Mouse (Mus musculus): ENCODE measurements at regions not wholly inside any gene's neighbourhood (a gene's known extent, or its start where the extent isn't known, plus 50 kb on each side); places are given as distances from the start of the nearest gene placed in this dataset.

DNA sequence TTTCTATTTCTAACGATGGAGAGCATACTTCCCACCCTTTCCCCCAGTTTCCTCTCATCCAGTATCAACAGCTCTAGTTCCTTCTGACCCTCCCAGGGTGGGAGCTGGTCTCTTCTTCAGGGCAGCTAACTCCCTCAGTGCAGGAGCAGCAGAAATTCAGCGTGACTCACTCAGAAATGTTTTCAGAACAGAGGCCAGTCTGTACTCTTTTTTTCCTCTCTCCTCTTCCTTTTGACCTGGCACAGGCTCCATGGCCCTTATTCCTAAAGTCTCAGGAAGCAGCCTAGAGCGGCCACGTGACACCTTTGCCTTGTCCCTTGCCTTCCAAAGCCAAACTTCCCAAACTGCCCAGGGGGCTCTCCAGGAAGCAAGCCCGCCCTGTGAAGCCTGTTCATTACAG is 55.4 kb downstream of the Pja1 start:
- H3K27ac ChIP-seq: no peak overlapping the region
- ATAC-seq (ENCODE audit: low FRiP score): no peak
- no peaks in the 10 kb centered on the region for H3K4me1 ChIP-seq (replicated peaks)
- no peaks in the 10 kb centered on the region for H3K9me3 ChIP-seq
- no peak overlapping the region for H3K9ac ChIP-seq
- peaks cover 74% of the 10 kb centered on the region for H3K27me3 ChIP-seq
- H3K4me2 ChIP-seq: no peak overlapping the region
- H3K4me3 ChIP-seq: no peak overlapping the region
- no peaks in the 10 kb centered on the region for H3K36me3 ChIP-seq
- 55% methylated on average over 5 of the region's 5 CpGs for WGBS

DNA sequence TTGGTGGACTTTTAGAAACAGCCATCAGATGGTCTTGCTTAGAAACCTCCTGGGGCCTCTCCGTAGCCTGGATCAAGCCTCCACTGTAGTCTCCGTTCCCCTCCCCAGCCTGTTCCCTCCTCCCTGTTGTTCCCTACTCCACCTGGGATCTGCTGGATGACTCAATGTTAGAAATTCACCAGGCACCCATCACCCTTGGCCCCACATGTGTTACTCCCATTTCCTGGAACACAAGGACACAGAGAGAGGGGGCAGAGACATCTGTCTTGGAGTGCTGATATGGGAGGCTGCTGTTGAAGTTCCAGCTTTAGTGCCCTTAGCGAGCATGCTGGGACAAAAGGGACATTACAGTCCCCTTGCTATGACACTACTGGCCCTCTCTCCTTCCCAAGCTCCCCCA is 60.1 kb downstream of the Pja1 start:
- ATAC-seq (ENCODE audit: low FRiP score): no peak
- H3K27me3 ChIP-seq: peaks cover 68% of the 10 kb centered on the region
- H3K4me1 ChIP-seq (replicated peaks): no peaks in the 10 kb centered on the region
- WGBS: 89% methylated on average over 3 of the region's 3 CpGs
- no peak overlapping the region for H3K27ac ChIP-seq
- H3K9ac ChIP-seq: no peak overlapping the region
- no peak overlapping the region for H3K4me2 ChIP-seq
- H3K36me3 ChIP-seq: no peaks in the 10 kb centered on the region
- H3K4me3 ChIP-seq: no peak overlapping the region
- no peaks in the 10 kb centered on the region for H3K9me3 ChIP-seq

DNA sequence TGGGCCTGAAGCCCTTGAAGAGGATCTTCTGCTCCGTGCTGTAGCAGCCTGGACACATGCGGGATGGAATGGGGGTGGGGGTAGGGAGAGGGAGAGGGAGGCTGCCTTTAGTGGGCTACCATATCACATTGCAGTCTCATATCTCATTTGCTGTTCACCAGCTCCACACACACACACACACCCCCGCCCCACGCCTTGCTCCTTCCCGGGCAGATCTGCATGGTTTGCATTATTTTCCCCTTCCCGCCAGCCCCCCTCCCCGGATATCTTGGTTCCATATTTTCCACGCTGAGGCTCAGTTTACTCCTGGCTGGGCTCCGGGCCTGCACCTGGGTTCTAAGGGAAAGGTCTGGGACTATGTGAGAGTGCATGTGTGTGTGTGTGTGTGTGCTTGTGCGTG is 61.2 kb downstream of the Pja1 start:
- Histone ChIP-seq H3K9me3 (no peaks in the 10 kb centered on the region), H3K4me3 (no peak overlapping the region), H3K9ac (no peak overlapping the region), H3K36me3 (no peaks in the 10 kb centered on the region), H3K4me2 (no peak overlapping the region), H3K4me1 (replicated peaks) (no peaks in the 10 kb centered on the region), H3K27ac (no peak overlapping the region), H3K27me3 (peaks cover 62% of the 10 kb centered on the region)
- WGBS: 81% methylated on average over 9 of the region's 10 CpGs
- no peak; the same call in 1 of the 2 replicates for ATAC-seq (ENCODE audit: low FRiP score)

DNA sequence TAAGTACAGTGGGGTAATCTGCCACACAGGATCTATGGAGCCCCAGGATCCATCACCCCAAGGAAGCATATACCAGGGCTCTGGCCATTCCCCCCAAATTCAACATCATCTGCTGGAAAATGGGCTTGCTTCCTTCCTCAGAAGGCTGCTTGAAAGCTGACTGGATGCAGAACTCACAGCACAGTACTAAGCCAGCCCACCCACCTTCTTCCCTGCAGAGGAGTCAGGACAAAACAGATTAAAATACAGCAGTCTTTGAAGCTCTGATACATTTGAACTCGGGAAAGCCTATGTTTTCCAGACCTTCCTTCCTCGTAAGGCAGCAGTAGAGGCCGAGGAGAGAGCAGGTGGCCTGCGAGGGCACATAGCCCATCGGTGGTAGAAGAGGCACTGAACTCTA is 61.7 kb downstream of the Pja1 start:
- no peak for ATAC-seq (ENCODE audit: low FRiP score)
- Histone ChIP-seq H3K9me3 (no peaks in the 10 kb centered on the region), H3K27ac (no peak overlapping the region), H3K4me1 (replicated peaks) (no peaks in the 10 kb centered on the region), H3K36me3 (no peaks in the 10 kb centered on the region), H3K9ac (no peak overlapping the region), H3K27me3 (peaks cover 62% of the 10 kb centered on the region), H3K4me2 (no peak overlapping the region), H3K4me3 (no peak overlapping the region)
- 80% methylated on average over 5 of the region's 5 CpGs for WGBS

DNA sequence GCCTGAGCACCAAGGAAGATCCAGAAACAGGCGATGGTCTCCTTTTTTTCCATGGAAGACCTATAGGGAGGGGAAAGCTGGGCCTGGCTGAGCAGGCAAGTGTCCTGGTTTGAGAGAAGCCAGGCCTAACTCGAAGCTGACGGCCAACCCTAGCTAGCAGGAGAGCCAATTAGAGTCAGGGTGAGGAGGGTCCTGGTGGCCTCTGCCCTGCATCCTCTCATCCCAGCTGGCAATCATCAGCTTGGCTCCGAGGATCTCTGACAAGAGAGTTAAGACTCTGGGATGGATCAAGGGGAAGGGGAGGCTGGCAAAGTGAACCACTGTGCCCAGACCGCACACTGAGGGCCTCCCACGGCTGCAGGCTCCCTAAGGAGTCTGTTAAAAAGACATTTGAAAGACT is 62.3 kb downstream of the Pja1 start:
- Histone ChIP-seq H3K9me3 (no peaks in the 10 kb centered on the region), H3K4me2 (no peak overlapping the region), H3K27me3 (peaks cover 60% of the 10 kb centered on the region), H3K4me3 (no peak overlapping the region), H3K36me3 (no peaks in the 10 kb centered on the region), H3K27ac (no peak overlapping the region), H3K9ac (no peak overlapping the region), H3K4me1 (replicated peaks) (0 out of 2 replicates have a peak, but pooled peaks cover under 1% of the 10 kb centered on the region)
- 58% methylated on average over 6 of the region's 6 CpGs for WGBS
- ATAC-seq (ENCODE audit: low FRiP score): no peak

DNA sequence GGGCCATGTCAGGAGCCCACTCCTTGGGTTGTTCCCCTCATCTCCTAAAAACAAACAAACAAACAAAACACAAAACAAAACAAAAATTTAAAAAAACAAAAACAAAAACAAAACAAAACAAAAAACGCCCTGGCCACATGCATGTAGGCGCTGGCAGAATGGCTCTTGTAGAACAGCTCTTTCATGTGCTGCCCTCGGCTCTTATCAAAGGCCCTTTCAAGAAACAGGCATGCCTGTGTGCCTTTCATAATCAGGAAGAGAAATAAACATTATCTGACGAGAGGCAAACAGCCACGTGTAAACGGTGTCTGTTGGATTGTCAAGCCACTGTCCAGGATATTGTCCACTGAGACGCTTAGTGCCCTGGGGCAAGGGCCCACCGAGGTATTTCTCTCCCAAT is 65.2 kb downstream of the Pja1 start:
- Histone ChIP-seq H3K27ac (no peak overlapping the region), H3K4me3 (no peak overlapping the region), H3K4me2 (no peak overlapping the region), H3K36me3 (no peaks in the 10 kb centered on the region), H3K9me3 (no peaks in the 10 kb centered on the region), H3K4me1 (replicated peaks) (0 out of 2 replicates have a peak, but pooled peaks cover 2% of the 10 kb centered on the region), H3K27me3 (peaks cover 54% of the 10 kb centered on the region), H3K9ac (no peak overlapping the region)
- ATAC-seq (ENCODE audit: low FRiP score): no peak
- 62% methylated on average over 8 of the region's 8 CpGs for WGBS

DNA sequence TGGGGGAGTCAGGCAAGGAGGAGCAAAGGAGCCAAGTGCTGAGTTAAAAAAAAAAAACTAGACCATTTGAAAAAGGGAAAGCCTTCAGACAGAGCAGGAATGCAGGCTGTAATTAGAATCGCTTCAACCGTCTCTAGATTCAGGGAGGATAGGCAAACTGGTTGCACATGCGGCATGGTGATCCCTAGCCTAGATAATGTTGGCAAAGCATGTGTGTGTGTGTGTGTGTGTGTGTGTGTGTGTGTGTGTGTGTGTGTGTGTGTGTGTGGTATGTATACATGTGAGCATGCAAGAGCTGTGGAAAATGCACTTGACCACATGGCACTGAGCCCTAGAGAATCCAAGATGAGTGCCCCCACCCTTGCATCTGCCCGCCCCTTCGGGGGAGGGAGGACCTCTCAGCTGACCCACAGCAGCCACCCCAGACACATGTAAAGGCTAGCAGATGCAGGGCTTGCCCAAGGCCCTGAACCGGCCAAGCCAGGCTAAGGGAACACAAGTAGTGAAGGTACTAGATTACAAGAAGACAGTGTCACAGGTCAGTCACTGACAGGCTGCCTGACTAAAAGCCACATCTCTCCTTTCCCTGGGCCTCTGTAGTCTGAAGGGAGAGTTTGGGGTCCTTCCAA is 67.4 kb downstream of the Pja1 start:
- Histone ChIP-seq H3K4me2 (no peak overlapping the region), H3K4me3 (no peak overlapping the region), H3K27ac (no peak overlapping the region), H3K27me3 (peaks cover 57% of the 10 kb centered on the region), H3K36me3 (no peaks in the 10 kb centered on the region), H3K9me3 (no peaks in the 10 kb centered on the region), H3K9ac (no peak overlapping the region), H3K4me1 (replicated peaks) (0 out of 2 replicates have a peak, but pooled peaks cover 2% of the 10 kb centered on the region)
- no peak for ATAC-seq (ENCODE audit: low FRiP score)
- WGBS: 67% methylated on average over 6 of the region's 6 CpGs

DNA sequence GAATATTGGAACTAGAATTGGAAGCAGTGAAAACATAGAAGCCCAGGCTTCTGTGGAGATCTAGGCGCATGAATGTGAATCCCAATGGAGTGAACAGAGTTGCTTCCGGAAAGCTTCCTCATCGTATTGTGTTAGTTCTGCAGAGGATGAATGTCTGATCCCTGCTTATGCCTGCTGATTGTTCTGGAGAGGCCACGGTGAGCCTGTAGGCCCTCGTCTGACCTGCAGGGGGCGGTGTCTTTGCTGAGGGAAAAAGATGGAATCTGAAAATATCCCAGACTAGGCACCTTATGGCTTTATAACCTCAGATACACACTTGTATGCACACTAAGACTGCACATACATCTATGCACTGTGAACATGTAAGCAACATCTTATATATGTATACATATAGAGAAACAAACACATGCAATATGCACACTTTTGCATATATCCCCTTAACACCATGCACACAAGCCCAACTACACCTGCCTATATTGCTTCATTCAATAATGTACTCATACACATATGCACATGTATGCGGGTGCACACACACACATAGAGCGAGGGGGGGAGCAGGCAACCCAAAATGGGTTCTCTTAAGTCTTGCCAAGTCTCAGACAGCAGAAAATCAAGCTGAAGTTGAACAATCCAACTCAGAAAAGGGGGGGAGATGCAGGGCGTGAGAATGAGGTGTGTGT is 68.1 kb downstream of the Pja1 start:
- Histone ChIP-seq H3K27me3 (peaks cover 57% of the 10 kb centered on the region), H3K27ac (no peak overlapping the region), H3K4me3 (no peak overlapping the region), H3K4me2 (no peak overlapping the region), H3K36me3 (no peaks in the 10 kb centered on the region), H3K4me1 (replicated peaks) (0 out of 2 replicates have a peak, but pooled peaks cover 2% of the 10 kb centered on the region), H3K9ac (no peak overlapping the region), H3K9me3 (no peaks in the 10 kb centered on the region)
- 45% methylated on average over 9 of the region's 9 CpGs for WGBS
- ATAC-seq (ENCODE audit: low FRiP score): no peak

DNA sequence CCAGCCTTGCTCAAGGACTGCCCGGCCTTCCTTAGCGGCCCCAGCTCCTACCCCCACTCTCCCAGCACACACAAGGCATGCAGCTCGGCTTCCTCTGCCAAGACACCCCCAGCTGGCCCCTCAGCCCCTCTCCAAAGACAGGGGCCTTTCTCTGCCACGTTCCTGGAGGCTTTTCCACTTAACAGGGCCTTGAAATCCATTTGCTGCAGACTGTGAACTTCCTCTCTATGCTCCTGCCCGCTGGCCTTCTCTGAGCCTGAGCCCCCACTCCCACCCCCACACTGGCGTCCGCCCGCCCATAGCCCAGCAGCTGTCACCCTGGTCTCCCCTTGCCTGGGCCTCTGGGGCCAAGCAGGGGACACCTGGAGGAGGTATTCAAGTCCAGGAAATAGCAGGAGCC is 73.7 kb downstream of the Pja1 start:
- H3K4me1 ChIP-seq (replicated peaks): no peaks in the 10 kb centered on the region
- H3K36me3 ChIP-seq: no peaks in the 10 kb centered on the region
- WGBS: 53% methylated on average over 8 of the region's 8 CpGs
- no peak overlapping the region for H3K27ac ChIP-seq
- no peak for ATAC-seq (ENCODE audit: low FRiP score)
- H3K27me3 ChIP-seq: peaks cover 79% of the 10 kb centered on the region
- H3K4me2 ChIP-seq: no peak overlapping the region
- no peaks in the 10 kb centered on the region for H3K9me3 ChIP-seq
- H3K9ac ChIP-seq: no peak overlapping the region
- no peak overlapping the region for H3K4me3 ChIP-seq

DNA sequence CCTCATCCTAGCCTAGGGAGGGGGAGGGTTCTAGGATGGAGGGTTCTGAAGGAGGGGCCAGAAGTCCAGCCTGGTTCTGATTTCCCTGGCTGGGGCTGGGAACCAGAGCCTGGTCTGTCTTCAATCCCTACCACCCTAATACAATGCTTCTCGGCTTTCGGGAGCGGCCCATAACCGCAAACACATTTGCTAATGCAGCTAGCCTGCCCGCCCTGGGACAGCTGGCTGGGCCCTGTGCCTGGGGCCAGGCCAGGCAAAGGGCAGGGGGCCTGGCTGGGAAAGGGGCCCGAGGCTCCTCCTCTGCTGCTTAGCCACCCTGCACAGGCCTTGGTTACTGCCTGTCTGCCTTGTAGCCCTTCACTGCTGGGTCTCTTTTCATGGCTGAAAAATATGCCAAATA is 74.9 kb downstream of the Pja1 start:
- Histone ChIP-seq H3K27ac (no peak overlapping the region), H3K9ac (no peak overlapping the region), H3K27me3 (peaks cover 79% of the 10 kb centered on the region), H3K9me3 (no peaks in the 10 kb centered on the region), H3K4me1 (replicated peaks) (no peaks in the 10 kb centered on the region), H3K36me3 (no peaks in the 10 kb centered on the region), H3K4me2 (no peak overlapping the region), H3K4me3 (no peak overlapping the region)
- no peak for ATAC-seq (ENCODE audit: low FRiP score)
- WGBS: 67% methylated on average over 6 of the region's 6 CpGs

DNA sequence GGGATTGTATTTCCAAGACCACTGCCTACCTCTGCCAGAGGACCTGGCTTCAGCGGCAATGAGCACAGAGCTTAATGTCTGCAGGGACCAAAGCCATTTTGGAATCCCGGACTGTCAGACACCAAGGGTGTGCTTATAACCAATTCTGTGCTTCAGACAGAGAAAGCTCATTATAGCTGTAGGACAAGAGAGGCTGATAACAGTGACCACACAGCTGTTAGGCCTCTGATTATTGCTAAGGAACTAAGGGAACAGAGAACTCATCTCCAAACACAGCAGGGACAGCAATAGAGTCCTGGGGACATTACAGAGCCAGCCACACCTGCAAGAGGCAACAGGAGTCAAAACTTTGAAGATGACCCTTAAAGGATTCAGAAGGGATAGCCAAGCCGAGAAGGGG is 76.0 kb downstream of the Pja1 start:
- H3K27ac ChIP-seq: no peak overlapping the region
- H3K4me2 ChIP-seq: no peak overlapping the region
- peaks cover 89% of the 10 kb centered on the region for H3K27me3 ChIP-seq
- WGBS: 92% methylated on average over 3 of the region's 3 CpGs
- no peak for ATAC-seq (ENCODE audit: low FRiP score)
- H3K9ac ChIP-seq: no peak overlapping the region
- H3K36me3 ChIP-seq: no peaks in the 10 kb centered on the region
- peaks cover 3% of the 10 kb centered on the region; the same call in 1 of the 2 replicates for H3K4me1 ChIP-seq (replicated peaks)
- no peak overlapping the region for H3K4me3 ChIP-seq
- no peaks in the 10 kb centered on the region for H3K9me3 ChIP-seq

DNA sequence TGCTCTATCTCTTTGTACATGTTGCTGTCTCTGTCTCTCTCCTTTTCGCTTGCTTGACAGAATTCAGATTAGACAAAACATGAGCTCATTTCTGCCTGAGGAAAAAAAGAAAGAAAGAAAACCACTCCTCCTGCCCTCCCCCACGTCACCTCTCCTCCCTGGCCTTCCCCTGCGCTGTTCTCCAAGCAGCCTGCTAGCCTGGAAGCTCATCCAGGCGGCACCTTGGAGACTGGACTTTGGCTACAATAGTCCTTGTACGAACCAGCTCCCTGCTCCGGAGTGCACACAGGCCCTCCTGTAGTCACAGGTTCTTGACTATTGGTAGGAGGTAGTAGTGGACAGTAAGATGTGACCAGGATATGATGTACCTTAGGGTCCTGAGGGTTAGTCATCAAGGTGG is 79.4 kb downstream of the Pja1 start:
- no peak overlapping the region for H3K4me2 ChIP-seq
- H3K9me3 ChIP-seq: no peaks in the 10 kb centered on the region
- ATAC-seq (ENCODE audit: low FRiP score): no peak
- H3K9ac ChIP-seq: no peak overlapping the region
- 69% methylated on average over 6 of the region's 6 CpGs for WGBS
- peaks cover 73% of the 10 kb centered on the region for H3K27me3 ChIP-seq
- H3K27ac ChIP-seq: no peak overlapping the region
- H3K4me3 ChIP-seq: no peak overlapping the region
- no peaks in the 10 kb centered on the region for H3K36me3 ChIP-seq
- H3K4me1 ChIP-seq (replicated peaks): peaks cover 3% of the 10 kb centered on the region; the same call in 1 of the 2 replicates

DNA sequence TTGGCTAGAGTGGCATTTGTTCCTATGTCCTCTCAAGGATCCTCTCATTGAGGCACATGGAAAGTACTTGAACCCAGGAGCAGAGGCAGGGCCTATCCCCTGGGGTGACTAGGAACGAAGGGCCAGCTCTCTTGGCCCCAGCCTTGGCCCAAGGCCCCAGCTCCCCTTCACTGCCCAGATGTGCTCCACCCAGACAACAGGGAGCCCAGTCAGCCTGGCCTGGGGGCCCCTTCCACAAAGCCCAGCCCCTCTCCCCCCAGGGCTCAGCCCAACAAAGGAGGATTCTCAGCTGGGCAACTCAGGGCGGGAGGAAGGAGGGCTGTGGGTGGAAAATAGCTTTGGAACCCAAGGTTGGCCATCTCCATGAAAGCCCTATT is 80.6 kb downstream of the Pja1 start:
- H3K27me3 ChIP-seq: peaks cover 69% of the 10 kb centered on the region

More for the DNA sequence above, 80.6 kb downstream of the Pja1 start:
- 61% methylated on average over 2 of the region's 2 CpGs for WGBS
- no peaks in the 10 kb centered on the region for H3K36me3 ChIP-seq
- no peak for ATAC-seq (ENCODE audit: low FRiP score)
- no peak overlapping the region for H3K27ac ChIP-seq
- no peak overlapping the region for H3K9ac ChIP-seq
- H3K4me3 ChIP-seq: no peak overlapping the region
- H3K4me1 ChIP-seq (replicated peaks): peaks cover 3% of the 10 kb centered on the region; the same call in 1 of the 2 replicates
- H3K9me3 ChIP-seq: no peaks in the 10 kb centered on the region
- H3K4me2 ChIP-seq: no peak overlapping the region
